Mouse (Mus musculus): ENCODE measurements at regions not wholly inside any gene's neighbourhood (a gene's known extent, or its start where the extent isn't known, plus 50 kb on each side); places are given as distances from the start of the nearest gene placed in this dataset.

DNA sequence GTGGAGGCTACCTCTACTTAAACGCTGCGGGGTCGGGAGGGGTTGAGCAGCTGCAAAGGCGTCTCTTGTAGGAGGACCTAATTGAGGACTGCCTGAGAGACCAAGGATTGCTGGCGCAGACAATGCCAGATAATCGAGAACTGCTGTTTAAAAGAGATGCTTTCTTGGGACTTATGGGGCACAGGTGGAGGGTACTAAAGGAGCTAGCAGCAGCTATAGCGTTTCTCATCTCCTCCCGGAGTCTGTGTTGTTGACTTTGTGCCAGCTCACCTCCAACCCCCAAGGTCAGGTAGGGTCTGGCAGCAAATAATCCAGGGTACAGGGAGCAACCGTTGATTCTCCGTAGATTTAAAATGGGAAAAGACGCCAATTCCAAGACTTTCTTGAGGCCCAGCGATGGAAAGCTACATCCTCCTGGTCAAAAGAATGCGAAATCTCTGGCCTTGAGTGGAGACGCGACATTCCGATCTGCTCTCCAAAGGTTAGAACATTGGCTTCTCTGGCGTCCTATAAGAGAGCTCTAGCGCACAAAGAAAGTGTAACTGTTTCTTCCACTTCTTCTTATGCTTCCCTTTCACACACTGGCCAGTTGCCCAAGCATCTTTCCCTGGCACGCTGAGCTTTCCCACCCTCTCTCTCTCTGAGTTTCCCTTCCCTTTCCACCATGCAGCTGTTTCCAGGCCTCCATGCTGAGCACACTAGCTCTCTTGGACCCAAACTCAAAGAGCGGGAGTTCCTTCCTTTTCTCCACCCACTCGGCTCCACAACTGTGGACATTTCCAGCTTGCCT is 295.3 kb upstream of the Atp2b1 start:
- TF ChIP-seq CTCF (IDR thresholded peaks at IDR 0.05; ENCODE audit: control insufficient read depth, insufficient read depth, insufficient read length) (no peak), MAX (IDR thresholded peaks at IDR 0.05) (no peak), MYOD1 (IDR thresholded peaks at IDR 0.05; ENCODE audit: control insufficient read depth, insufficient read length, low read depth) (no peak), MYOG (IDR thresholded peaks at IDR 0.05; ENCODE audit: control insufficient read depth, extremely low read depth, insufficient read length) (no peak), USF1 (IDR thresholded peaks at IDR 0.05; ENCODE audit: low read depth) (no peak), CEBPB (IDR thresholded peaks at IDR 0.05; ENCODE audit: low read depth) (no peak)

Measured in C2C12 (cell line).